ENCODE assay signal across 20 mouse cellular contexts in genomic region chr1:189854646-189855045, GRCm38 (mm10).
A peak's percentile ranks its signal among the peaks of the same experiment; 100 is the strongest.
DNase-seq lines count a peak whose midpoint lies in the region; ATAC-seq and TF ChIP-seq lines count a peak whose summit lies in the region.
"Had no signal": no experiment of that assay in that cellular context is flagged by ENCODE, and none has a peak within 500 bp of the region (broad histone marks: within the 10 kb centered on the region; RNA-seq: fewer than 3 reads in every experiment).

No protein-coding gene starts in this region.

- no peak for TF ChIP-seq EP300 in lung, postnatal 0 days (IDR thresholded peaks at IDR 0.05)

- H3K4me2 ChIP-seq in heart, embryonic 16.5 days (ENCODE audit: low read depth, low read length), result no peak overlapping the region
- H3K4me2 ChIP-seq in liver, embryonic 12.5 days, result no peak overlapping the region
- no peak overlapping the region for H3K4me2 ChIP-seq in lung, postnatal 0 days (replicated peaks; ENCODE audit: low read depth, low read length)
- H3K4me2 ChIP-seq: heart, embryonic 13.5 days; hindbrain, embryonic 13.5 days had no signal

- peaks cover 33% of the 10 kb centered on the region for H3K36me3 ChIP-seq in heart, embryonic 16.5 days (ENCODE audit: control insufficient read depth, insufficient read depth)
- peaks cover 12% of the 10 kb centered on the region; the same call in 1 of the 2 replicates for H3K36me3 ChIP-seq in liver, embryonic 12.5 days
- 0 out of 2 replicates have a peak, but pooled peaks cover 7% of the 10 kb centered on the region for H3K36me3 ChIP-seq in lung, postnatal 0 days (ENCODE audit: insufficient read depth, low read length)

- no peak overlapping the region for H3K4me3 ChIP-seq in heart, embryonic 16.5 days (ENCODE audit: low read length)
- H3K4me3 ChIP-seq in liver, embryonic 12.5 days, result no peak overlapping the region
- no peak overlapping the region for H3K4me3 ChIP-seq in lung, postnatal 0 days (ENCODE audit: low read depth, low read length)
- H3K4me3 ChIP-seq: gastrocnemius, adult 2 months; heart, embryonic 13.5 days; hindbrain, embryonic 13.5 days had no signal

- H3K27ac ChIP-seq in heart, embryonic 16.5 days (ENCODE audit: low read length), result peak overlapping the region; percentile 23; the same call in 1 of the 2 replicates
- peak overlapping the region; percentile 56; the same call in 1 of the 2 replicates for H3K27ac ChIP-seq in liver, embryonic 12.5 days
- no peak overlapping the region for H3K27ac ChIP-seq in lung, postnatal 0 days (ENCODE audit: low read length)
- H3K27ac ChIP-seq: gastrocnemius, adult 2 months; heart, embryonic 13.5 days; hindbrain, embryonic 13.5 days had no signal

- no peaks in the 10 kb centered on the region for H3K27me3 ChIP-seq in heart, embryonic 16.5 days (ENCODE audit: control insufficient read depth, insufficient read depth, low read length)
- H3K27me3 ChIP-seq in liver, embryonic 12.5 days (replicated peaks), result no peaks in the 10 kb centered on the region
- H3K27me3 ChIP-seq in lung, postnatal 0 days (replicated peaks; ENCODE audit: insufficient read depth, low read length), result no peaks in the 10 kb centered on the region
- H3K27me3 ChIP-seq: heart, embryonic 13.5 days; hindbrain, embryonic 13.5 days; Patski had no signal

- no peaks in the 10 kb centered on the region for H3K9me3 ChIP-seq in heart, embryonic 16.5 days (replicated peaks; ENCODE audit: control insufficient read depth, low read length)
- H3K9me3 ChIP-seq in liver, embryonic 12.5 days (replicated peaks), result no peaks in the 10 kb centered on the region
- no peaks in the 10 kb centered on the region for H3K9me3 ChIP-seq in lung, postnatal 0 days (ENCODE audit: low read length)
- H3K9me3 ChIP-seq: heart, embryonic 13.5 days; hindbrain, embryonic 13.5 days had no signal

- 84% methylated on average over 13 of the region's 13 CpGs for WGBS in heart, embryonic 16.5 days
- WGBS in liver, embryonic 12.5 days (ENCODE audit: insufficient replicate concordance), result 83% methylated on average over 13 of the region's 13 CpGs
- 68% methylated on average over 13 of the region's 13 CpGs for WGBS in lung, postnatal 0 days

- H3K4me1 ChIP-seq in heart, embryonic 16.5 days (ENCODE audit: control insufficient read depth, insufficient read depth, low read length), result peaks cover 4% of the 10 kb centered on the region; the same call in 1 of the 2 replicates
- peaks cover 23% of the 10 kb centered on the region for H3K4me1 ChIP-seq in liver, embryonic 12.5 days
- H3K4me1 ChIP-seq in lung, postnatal 0 days (ENCODE audit: insufficient read depth, low read depth, low read length), result no peaks in the 10 kb centered on the region

- no peak for DNase-seq in heart, adult 8-10 months (ENCODE audit: low spot score)
- DNase-seq in liver, result no peak
- DNase-seq in fat pad, adult 2 months (ENCODE audit: extremely low read depth, low read depth, low spot score), result peak; percentile 80
- no peak for DNase-seq in spleen, adult 12 weeks (ENCODE audit: low spot score)
- DNase-seq in lung, postnatal 0 days (ENCODE audit: low spot score), result no peak
- DNase-seq: adrenal gland, postnatal 14 days; cerebellum, adult 11-12 months; cerebellum, adult 9-10 months; cerebellum, postnatal 25 days; gastrocnemius, adult 2 months; gastrocnemius, postnatal 25 days; heart, postnatal 10 days; heart, postnatal 4 days had no signal

- ATAC-seq in heart, embryonic 16.5 days (replicated peaks; ENCODE audit: extremely low read depth, insufficient read depth, low FRiP score), result no peak
- ATAC-seq in liver, embryonic 12.5 days, result no peak
- no peak for ATAC-seq in lung, postnatal 0 days
- ATAC-seq: activated CD4-positive, CD25-positive, alpha-beta regulatory T cell, adult 4 months; forebrain, embryonic 14.5 days; Patski had no signal

- no peak overlapping the region for H3K9ac ChIP-seq in heart, embryonic 16.5 days (ENCODE audit: low read length)
- no peak overlapping the region for H3K9ac ChIP-seq in liver, embryonic 12.5 days
- H3K9ac ChIP-seq in lung, postnatal 0 days (replicated peaks; ENCODE audit: low read depth), result no peak overlapping the region
- H3K9ac ChIP-seq: heart, embryonic 13.5 days; hindbrain, embryonic 13.5 days had no signal

- no peak for TF ChIP-seq CTCF in lung, postnatal 0 days (IDR thresholded peaks at IDR 0.05)
